Mouse (Mus musculus) kidney, postnatal 14 days (tissue): ENCODE measurements around the gene Sept11.

Experiments
- DNase-seq: peaks from one replicate; pipeline ENCODE4 v3.0.0; 2022; ENCODE audit warnings: mixed read lengths

Gene Sept11

GRCm38 (mm10) chr5:93092857-93093622 lies at the start of gene Sept11:
TSS of gene Sept11 (plus strand) at chr5:93093437.
- peak; percentile 96 for DNase-seq

GRCm38 (mm10) chr5:93043688-93044583 lies 49.3 kb upstream of the Sept11 start:
- peak; percentile 53 for DNase-seq

- DNase-seq = peak; percentile 91
Measured at GRCm38 (mm10) chr5:93044584-93045370, 48.5 kb upstream of the Sept11 start, which contains the start of gene Sowahb. TSS of gene Sowahb (minus strand) at chr5:93045022.

- DNase-seq = no peak
Measured at GRCm38 (mm10) chr5:93045371-93045714, 47.9 kb upstream of the Sept11 start.

- DNase-seq = no peak
Measured at GRCm38 (mm10) chr5:93046306-93046845, 46.9 kb upstream of the Sept11 start.

- no peak for DNase-seq
Measured at GRCm38 (mm10) chr5:93048481-93049240, 44.6 kb upstream of the Sept11 start.

GRCm38 (mm10) chr5:93049971-93050370 lies 43.3 kb upstream of the Sept11 start:
- no peak for DNase-seq

- DNase-seq = no peak
Measured at GRCm38 (mm10) chr5:93051041-93051440, 42.2 kb upstream of the Sept11 start.

GRCm38 (mm10) chr5:93051951-93052350 lies 41.3 kb upstream of the Sept11 start:
- no peak for DNase-seq

GRCm38 (mm10) chr5:93053606-93054397 lies 39.4 kb upstream of the Sept11 start:
- DNase-seq = no peak

- DNase-seq = no peak
Measured at GRCm38 (mm10) chr5:93060865-93061264, 32.4 kb upstream of the Sept11 start.

GRCm38 (mm10) chr5:93077661-93078323 lies 15.4 kb upstream of the Sept11 start:
- no peak for DNase-seq

GRCm38 (mm10) chr5:93079596-93079995 lies 13.6 kb upstream of the Sept11 start:
- no peak for DNase-seq

GRCm38 (mm10) chr5:93085015-93085598 lies 8.1 kb upstream of the Sept11 start:
- peak; percentile 80 for DNase-seq

- no peak for DNase-seq
Measured at GRCm38 (mm10) chr5:93085900-93086299, 7.3 kb upstream of the Sept11 start.

- no peak for DNase-seq
Measured at GRCm38 (mm10) chr5:93091266-93091665, 2.0 kb upstream of the Sept11 start.

- DNase-seq = peak; percentile 56
Measured at GRCm38 (mm10) chr5:93092147-93092781, 973 bp upstream of the Sept11 start.

- DNase-seq = peak; percentile 60
Measured at GRCm38 (mm10) chr5:93093638-93094527, 646 bp downstream of the Sept11 start.
